Mouse (Mus musculus): ENCODE results near the gene Bptf. TPM values are rescaled to one million over a fixed set of nuclear protein-coding genes. Genes with fewer than 3 reads are reported as not detected.
A peak's percentile ranks its signal among the peaks of the same experiment; 100 is the strongest.

Bptf gene
- polyA plus RNA-seq, 1 experiment, result 17.7 TPM

GRCm38 (mm10) chr11:107011669-107012323 lies 120.1 kb downstream of the Bptf start:
- no peaks in the 10 kb centered on the region for H3K36me3 ChIP-seq (ENCODE audit: control insufficient read depth, insufficient read depth, low read length)
- TF ChIP-seq POLR2A (IDR thresholded peaks at IDR 0.05; ENCODE audit: control insufficient read depth, low read depth, low read length) (no peak), CTCF (IDR thresholded peaks at IDR 0.05; ENCODE audit: control insufficient read depth, insufficient read depth, insufficient replicate concordance, low read depth, low read length) (no peak)

GRCm38 (mm10) chr11:107011171-107011570 lies 120.8 kb downstream of the Bptf start:
- no peaks in the 10 kb centered on the region for H3K36me3 ChIP-seq (ENCODE audit: control insufficient read depth, insufficient read depth, low read length)
- no peaks in the 10 kb centered on the region for H3K27me3 ChIP-seq (ENCODE audit: control insufficient read depth, insufficient read depth, low read length)
- H3K27ac ChIP-seq (ENCODE audit: control insufficient read depth, insufficient read depth, low read depth, low read length), result peak overlapping the region; percentile 1; the same call in 1 of the 2 replicates
- peaks cover 13% of the 10 kb centered on the region for H3K4me1 ChIP-seq (ENCODE audit: control insufficient read depth, insufficient read depth, low read length)
- H3K4me3 ChIP-seq (ENCODE audit: control insufficient read depth, low read depth, low read length), result peak overlapping the region; percentile 98
- TF ChIP-seq POLR2A (IDR thresholded peaks at IDR 0.05; ENCODE audit: control insufficient read depth, low read depth, low read length), result no peak
- no peak for TF ChIP-seq CTCF (IDR thresholded peaks at IDR 0.05; ENCODE audit: control insufficient read depth, insufficient read depth, insufficient replicate concordance, low read depth, low read length)

More at GRCm38 (mm10) chr11:107011669-107012323, 120.1 kb downstream of the Bptf start:
- peaks cover 13% of the 10 kb centered on the region for H3K4me1 ChIP-seq (ENCODE audit: control insufficient read depth, insufficient read depth, low read length)
- H3K4me3 ChIP-seq (ENCODE audit: control insufficient read depth, low read depth, low read length), result peak overlapping the region; percentile 98
- peak overlapping the region; percentile 99 for H3K27ac ChIP-seq (ENCODE audit: control insufficient read depth, insufficient read depth, low read depth, low read length)
- H3K27me3 ChIP-seq (ENCODE audit: control insufficient read depth, insufficient read depth, low read length), result no peaks in the 10 kb centered on the region

- no peak for TF ChIP-seq CTCF (IDR thresholded peaks at IDR 0.05; ENCODE audit: control insufficient read depth, insufficient read depth, insufficient replicate concordance, low read depth, low read length)
- no peak for TF ChIP-seq POLR2A (IDR thresholded peaks at IDR 0.05; ENCODE audit: control insufficient read depth, low read depth, low read length)
- H3K4me3 ChIP-seq (ENCODE audit: control insufficient read depth, low read depth, low read length), result no peak overlapping the region
These were observed 121.5 kb downstream of the Bptf start for GRCm38 (mm10) chr11:107010447-107010846.

DNA sequence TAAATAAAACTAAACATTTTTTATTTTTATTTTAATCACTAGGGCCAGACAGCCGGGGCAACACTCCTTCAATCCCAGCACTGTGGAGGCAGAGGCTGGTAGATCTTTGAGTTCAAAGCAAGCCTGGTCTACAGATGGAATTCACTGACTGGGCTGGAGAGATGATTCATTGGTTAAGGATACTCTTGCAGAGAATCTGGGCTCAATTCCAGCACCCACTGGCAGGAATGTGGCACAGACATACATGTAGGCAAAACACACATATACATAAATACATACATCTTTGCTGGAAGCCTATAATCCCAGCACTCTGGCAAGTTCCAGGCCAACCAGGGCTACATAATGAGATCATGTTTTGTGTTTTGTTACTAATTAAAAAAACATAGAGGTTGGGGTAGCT lies 126.4 kb downstream of the Bptf start:
- H3K27ac ChIP-seq (ENCODE audit: control insufficient read depth, insufficient read depth, low read depth, low read length), result no peak overlapping the region
- H3K27me3 ChIP-seq (ENCODE audit: control insufficient read depth, insufficient read depth, low read length), result no peaks in the 10 kb centered on the region
- TF ChIP-seq CTCF (IDR thresholded peaks at IDR 0.05; ENCODE audit: control insufficient read depth, insufficient read depth, insufficient replicate concordance, low read depth, low read length), result no peak
- TF ChIP-seq POLR2A (IDR thresholded peaks at IDR 0.05; ENCODE audit: control insufficient read depth, low read depth, low read length), result no peak
- no peaks in the 10 kb centered on the region for H3K4me1 ChIP-seq (ENCODE audit: control insufficient read depth, insufficient read depth, low read length)
- no peak overlapping the region for H3K4me3 ChIP-seq (ENCODE audit: control insufficient read depth, low read depth, low read length)
- no peaks in the 10 kb centered on the region for H3K36me3 ChIP-seq (ENCODE audit: control insufficient read depth, insufficient read depth, low read length)

More at GRCm38 (mm10) chr11:107010447-107010846, 121.5 kb downstream of the Bptf start:
- Histone ChIP-seq H3K4me1 (ENCODE audit: control insufficient read depth, insufficient read depth, low read length) (peaks cover 13% of the 10 kb centered on the region), H3K27ac (ENCODE audit: control insufficient read depth, insufficient read depth, low read depth, low read length) (no peak overlapping the region), H3K36me3 (ENCODE audit: control insufficient read depth, insufficient read depth, low read length) (no peaks in the 10 kb centered on the region), H3K27me3 (ENCODE audit: control insufficient read depth, insufficient read depth, low read length) (no peaks in the 10 kb centered on the region)

GRCm38 (mm10) chr11:107001760-107002675 lies 129.9 kb downstream of the Bptf start:
- Histone ChIP-seq H3K27ac (ENCODE audit: control insufficient read depth, insufficient read depth, low read depth, low read length) (no peak overlapping the region), H3K4me1 (ENCODE audit: control insufficient read depth, insufficient read depth, low read length) (no peaks in the 10 kb centered on the region; the same call in 1 of the 2 replicates), H3K36me3 (ENCODE audit: control insufficient read depth, insufficient read depth, low read length) (no peaks in the 10 kb centered on the region), H3K27me3 (ENCODE audit: control insufficient read depth, insufficient read depth, low read length) (no peaks in the 10 kb centered on the region), H3K4me3 (ENCODE audit: control insufficient read depth, low read depth, low read length) (no peak overlapping the region)
- no peak for TF ChIP-seq CTCF (IDR thresholded peaks at IDR 0.05; ENCODE audit: control insufficient read depth, insufficient read depth, insufficient replicate concordance, low read depth, low read length)
- no peak for TF ChIP-seq POLR2A (IDR thresholded peaks at IDR 0.05; ENCODE audit: control insufficient read depth, low read depth, low read length)

DNA sequence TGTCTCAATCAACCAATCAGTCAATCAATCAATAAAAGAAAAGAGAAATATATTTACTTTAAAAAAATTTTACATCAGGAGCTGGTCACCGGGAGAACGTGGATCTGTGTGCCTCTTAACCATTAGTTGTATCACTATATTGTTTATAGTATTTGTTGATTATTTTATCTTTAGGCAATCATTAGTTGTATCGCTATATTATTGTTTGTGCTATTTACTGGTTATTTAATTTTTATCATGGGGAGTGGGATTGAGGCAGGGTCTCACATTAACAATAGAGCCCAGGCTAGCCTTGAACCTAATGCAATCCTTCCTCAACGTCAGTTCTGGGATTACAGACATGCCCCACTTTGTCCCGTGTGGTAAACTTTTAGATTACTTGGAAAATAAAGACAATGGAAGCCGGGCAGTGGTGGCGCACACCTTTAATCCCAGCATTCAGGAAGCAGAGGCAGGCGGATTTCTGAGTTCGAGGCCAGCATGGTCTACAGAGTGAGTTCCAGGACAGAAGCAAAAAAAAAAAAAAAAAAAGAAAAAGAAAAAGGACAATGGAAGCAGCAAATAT lies 131.9 kb downstream of the Bptf start:
- no peaks in the 10 kb centered on the region for H3K27me3 ChIP-seq (ENCODE audit: control insufficient read depth, insufficient read depth, low read length)

More for the DNA sequence above, 131.9 kb downstream of the Bptf start:
- H3K4me3 ChIP-seq (ENCODE audit: control insufficient read depth, low read depth, low read length), result peak overlapping the region; percentile 41; the same call in 1 of the 2 replicates
- no peaks in the 10 kb centered on the region for H3K36me3 ChIP-seq (ENCODE audit: control insufficient read depth, insufficient read depth, low read length)
- H3K4me1 ChIP-seq (ENCODE audit: control insufficient read depth, insufficient read depth, low read length), result no peaks in the 10 kb centered on the region; the same call in 1 of the 2 replicates
- no peak overlapping the region for H3K27ac ChIP-seq (ENCODE audit: control insufficient read depth, insufficient read depth, low read depth, low read length)
- TF ChIP-seq POLR2A (IDR thresholded peaks at IDR 0.05; ENCODE audit: control insufficient read depth, low read depth, low read length), result no peak
- TF ChIP-seq CTCF (IDR thresholded peaks at IDR 0.05; ENCODE audit: control insufficient read depth, insufficient read depth, insufficient replicate concordance, low read depth, low read length), result no peak
